ENCODE assay signal across 8 mouse cellular contexts in genomic region chr17:46487431-46487830, GRCm38 (mm10). TPM values are rescaled to one million over a fixed set of nuclear protein-coding genes. Genes with fewer than 3 reads are reported as not detected.
A peak's percentile ranks its signal among the peaks of the same experiment; 100 is the strongest.
DNase-seq lines count a peak whose midpoint lies in the region; ATAC-seq lines count a peak whose summit lies in the region.

TSS of gene Ttbk1 (minus strand) at chr17:46487675.

- H3K4me2 ChIP-seq in hindbrain, embryonic 13.5 days, result peak within 1 kb of the TSS; percentile 78
- H3K4me2 ChIP-seq in limb, embryonic 12.5 days, result peak within 1 kb of the TSS; percentile 84

- DNase-seq in kidney, postnatal 4 days, result peak; percentile 17 to 42
- DNase-seq in kidney, adult 9 months, result no peak
- peak; percentile 82 to 87 for DNase-seq in cerebellum, postnatal 10 days
- peak; percentile 65 to 66 for DNase-seq in right cerebral cortex, adult 2 months (ENCODE audit: low spot score in 2 of 2)
- no peak for DNase-seq in thymus, postnatal 10 days (ENCODE audit: low spot score in 2 of 2)

- ATAC-seq in hindbrain, embryonic 13.5 days (ENCODE audit: low FRiP score), result peak; percentile 62
- no peak for ATAC-seq in limb, embryonic 12.5 days (ENCODE audit: insufficient number of reproducible peaks, insufficient read depth, low FRiP score, low TSS enrichment, low read depth)
- no peak for ATAC-seq in erythroblast, adult 5-6 weeks (replicated peaks; ENCODE audit: low FRiP score, poor library complexity, severe bottlenecking)

- peaks cover 46% of the 10 kb centered on the region for H3K4me1 ChIP-seq in hindbrain, embryonic 13.5 days (replicated peaks)
- H3K4me1 ChIP-seq in limb, embryonic 12.5 days (replicated peaks), result peaks cover 14% of the 10 kb centered on the region

- H3K27ac ChIP-seq in hindbrain, embryonic 13.5 days, result peak within 1 kb of the TSS; percentile 85
- no peak within 1 kb of the TSS for H3K27ac ChIP-seq in limb, embryonic 12.5 days

- peaks cover 8% of the 10 kb centered on the region; the same call in 1 of the 2 replicates for H3K36me3 ChIP-seq in hindbrain, embryonic 13.5 days
- no peaks in the 10 kb centered on the region for H3K36me3 ChIP-seq in limb, embryonic 12.5 days

- 1% methylated on average over 23 of the region's 49 CpGs for WGBS in hindbrain, embryonic 13.5 days
- WGBS in limb, embryonic 12.5 days, result 3% methylated on average over 13 of the region's 49 CpGs

- peak within 1 kb of the TSS; percentile 79 for H3K4me3 ChIP-seq in hindbrain, embryonic 13.5 days
- peak within 1 kb of the TSS; percentile 54 for H3K4me3 ChIP-seq in limb, embryonic 12.5 days (replicated peaks)

- peak within 1 kb of the TSS; percentile 97 for H3K9ac ChIP-seq in hindbrain, embryonic 13.5 days
- H3K9ac ChIP-seq in limb, embryonic 12.5 days (replicated peaks), result peak within 1 kb of the TSS; percentile 54

- H3K27me3 ChIP-seq in hindbrain, embryonic 13.5 days, result peaks cover 24% of the 10 kb centered on the region
- peaks cover 77% of the 10 kb centered on the region for H3K27me3 ChIP-seq in limb, embryonic 12.5 days

- H3K9me3 ChIP-seq in hindbrain, embryonic 13.5 days, result no peaks in the 10 kb centered on the region
- no peaks in the 10 kb centered on the region for H3K9me3 ChIP-seq in limb, embryonic 12.5 days

RNA-seq across cellular contexts. Expression of gene Ttbk1, which starts in this region (rescaled TPM):
- 4.6 and 4.7 TPM in 2 replicates for polyA plus RNA-seq in hindbrain, embryonic 13.5 days (2015; fragmentation: Nextera tagmentation; extraction: Ambion mirVana)
- 0.34 and 0.45 TPM in 2 replicates for polyA plus RNA-seq in limb, embryonic 12.5 days (2016; fragmentation: Nextera tagmentation; extraction: Ambion mirVana)
- not detected in 2 replicates for total RNA-seq in erythroblast, adult 5-6 weeks (2015; ENCODE audit: low replicate concordance)
- total RNA-seq in erythroblast, adult 5-6 weeks (2017; ENCODE audit: low replicate concordance), result not detected in 2 replicates

Comparison
In these comparisons a context has a peak if more than half of its experiments do, and no peak if none do; other contexts are left out.
1. DNase-seq: peak in kidney, postnatal 4 days (2 of 2), cerebellum, postnatal 10 days (2 of 2) and right cerebral cortex, adult 2 months (2 of 2); none in kidney, adult 9 months (single experiment) and thymus, postnatal 10 days (0 of 2).